Mouse (Mus musculus) ES-Bruce4 (cell line): ENCODE results near the gene Ak8.

ENCODE experiments used
- EP300 ChIP-seq: IDR thresholded peaks from 2 replicates; pipeline ENCODE4 v1.6.1; 2011; ENCODE audit warnings: low read depth, low read length; ENCODE audit not compliant: insufficient read depth
- POLR2A ChIP-seq: IDR thresholded peaks from one replicate; pipeline ENCODE4 v1.8.1; 2011; ENCODE audit warnings: low read length; ENCODE audit not compliant: insufficient read depth

GRCm38 (mm10) chr2:28756201-28756600 is 56.2 kb downstream of the Ak8 start:
- TF ChIP-seq POLR2A (no peak), EP300 (no peak)
